Mouse (Mus musculus) MEL (cell line): ENCODE measurements at regions not wholly inside any gene's neighbourhood (a gene's known extent, or its start where the extent isn't known, plus 50 kb on each side); places are given as distances from the start of the nearest gene placed in this dataset.

ENCODE experiments used
- DNase-seq: peaks from one replicate; pipeline ENCODE4 v3.0.0; 2011; ENCODE audit warnings: low read depth, low spot score
- H3K27ac ChIP-seq: 2 replicates; pipeline ENCODE4 v1.5.1; 2012; ENCODE audit warnings: low read depth, mild to moderate bottlenecking, control low read depth, low read length, moderate library complexity; ENCODE audit not compliant: control insufficient read depth
- H3K27me3 ChIP-seq, 2 experiments: fragments of 150-350 bp in 1 of 2; sonication (generic) in 1 of 2; 2 replicates each; pipeline ENCODE4 v1.6.1; 2012; ENCODE audit warnings: low read length in 2 of 2, mild to moderate bottlenecking in 2 of 2, improper control_type of control experiment in 1 of 2, moderate library complexity in 1 of 2; ENCODE audit not compliant: insufficient read depth in 2 of 2, control insufficient read depth in 1 of 2
- H3K36me3 ChIP-seq, 2 experiments: 2 replicates each; pipeline ENCODE4 v1.6.1; 2012 to 2014; ENCODE audit warnings: low read length in 2 of 2, improper control_type of control experiment in 1 of 2, inconsistent platforms in 1 of 2, mild to moderate bottlenecking in 1 of 2; ENCODE audit not compliant: insufficient read depth in 2 of 2, control insufficient read depth in 1 of 2
- H3K4me1 ChIP-seq, 2 experiments: fragments of 150-350 bp in 1 of 2; sonication (generic) in 1 of 2; 2 replicates each; pipeline ENCODE4 v1.6.1; 2012; ENCODE audit warnings: low read length in 2 of 2, improper control_type of control experiment in 1 of 2, mild to moderate bottlenecking in 1 of 2; ENCODE audit not compliant: insufficient read depth in 2 of 2, control insufficient read depth in 1 of 2
- H3K4me3 ChIP-seq, 2 experiments: fragments of 150-350 bp in 1 of 2; sonication (generic) in 1 of 2; 2 replicates each; pipeline ENCODE4 v1.5.1; 2012; ENCODE audit warnings: low read depth in 2 of 2, low read length in 2 of 2, mild to moderate bottlenecking in 2 of 2, moderate library complexity in 2 of 2, control low read depth in 1 of 2, improper control_type of control experiment in 1 of 2; ENCODE audit not compliant: control insufficient read depth in 1 of 2, insufficient read depth in 1 of 2
- H3K79me2 ChIP-seq: 2 replicates; pipeline ENCODE4 v1.6.1; 2012; ENCODE audit warnings: mild to moderate bottlenecking, low read length, moderate library complexity; ENCODE audit not compliant: control insufficient read depth, poor library complexity, insufficient read depth
- H3K9ac ChIP-seq: 2 replicates; pipeline ENCODE4 v1.6.1; 2012; ENCODE audit warnings: low read depth, mild to moderate bottlenecking, control low read depth, low read length, moderate library complexity; ENCODE audit not compliant: control insufficient read depth, poor library complexity, severe bottlenecking
- H3K9me3 ChIP-seq: fragments of 150-350 bp; sonication (generic); replicated peaks from 2 replicates; pipeline ENCODE4 v1.6.1; 2012; ENCODE audit warnings: mild to moderate bottlenecking, low read length, improper control_type of control experiment, moderate library complexity; ENCODE audit not compliant: insufficient read depth
- CHD1 ChIP-seq: IDR thresholded peaks from 2 replicates; pipeline ENCODE4 v1.6.1; 2012; ENCODE audit warnings: low read depth, mild to moderate bottlenecking, inconsistent platforms, low read length, improper control_type of control experiment
- CHD2 ChIP-seq: IDR thresholded peaks from 2 replicates; pipeline ENCODE4 v1.6.1; 2011; ENCODE audit warnings: low read length, improper control_type of control experiment
- EP300 ChIP-seq, 2 experiments: IDR thresholded peaks; 2 replicates each; pipeline ENCODE4 v1.6.1; 2011; ENCODE audit warnings: improper control_type of control experiment in 2 of 2, low read length in 2 of 2, low read depth in 1 of 2, mild to moderate bottlenecking in 1 of 2
- GABPA ChIP-seq: IDR thresholded peaks from 2 replicates; pipeline ENCODE4 v1.6.1; 2012; ENCODE audit warnings: low read depth, mild to moderate bottlenecking, inconsistent platforms, low read length, improper control_type of control experiment, moderate library complexity
- GATA1 ChIP-seq: IDR thresholded peaks from 2 replicates; pipeline ENCODE4 v1.6.1; 2011; ENCODE audit warnings: low read depth, low read length, improper control_type of control experiment
- KAT2A ChIP-seq: conservative IDR thresholded peaks from 2 replicates; pipeline ENCODE4 v1.6.1; 2012; ENCODE audit warnings: low read depth, low read length, improper control_type of control experiment, inconsistent platforms
- MAZ ChIP-seq: IDR thresholded peaks from 2 replicates; pipeline ENCODE4 v1.6.1; 2012; ENCODE audit warnings: low read depth, mild to moderate bottlenecking, inconsistent platforms, low read length, improper control_type of control experiment
- MEF2A ChIP-seq: IDR thresholded peaks from 2 replicates; pipeline ENCODE4 v1.6.1; 2014; ENCODE audit warnings: low read depth, mild to moderate bottlenecking, inconsistent platforms, low read length, improper control_type of control experiment; ENCODE audit not compliant: poor library complexity, insufficient replicate concordance, severe bottlenecking; ENCODE audit errors: extremely low read depth
- MXI1 ChIP-seq: IDR thresholded peaks from 2 replicates; pipeline ENCODE4 v1.6.1; 2011; ENCODE audit warnings: mild to moderate bottlenecking, low read depth, low read length, improper control_type of control experiment
- MYB ChIP-seq: IDR thresholded peaks from 2 replicates; pipeline ENCODE4 v1.6.1; 2011; ENCODE audit warnings: mild to moderate bottlenecking, low read depth, low read length, improper control_type of control experiment
- MYC ChIP-seq: IDR thresholded peaks from 2 replicates; pipeline ENCODE4 v1.6.1; 2011; ENCODE audit warnings: low read depth, mild to moderate bottlenecking, low read length, improper control_type of control experiment, moderate library complexity
- NELFE ChIP-seq: IDR thresholded peaks from 2 replicates; pipeline ENCODE4 v1.6.1; 2011; ENCODE audit warnings: low read depth, low read length, improper control_type of control experiment
- NRF1 ChIP-seq: IDR thresholded peaks from 2 replicates; pipeline ENCODE4 v1.6.1; 2014; ENCODE audit warnings: low read depth, mild to moderate bottlenecking, inconsistent platforms, low read length, improper control_type of control experiment, moderate library complexity; ENCODE audit not compliant: poor library complexity, insufficient read depth, severe bottlenecking
- POLR2AphosphoS5 ChIP-seq: IDR thresholded peaks from 2 replicates; pipeline ENCODE4 v1.6.1; 2012; ENCODE audit warnings: low read depth, borderline replicate concordance, mild to moderate bottlenecking, inconsistent platforms, low read length, moderate library complexity, mixed read lengths
- RAD21 ChIP-seq: IDR thresholded peaks from 2 replicates; pipeline ENCODE4 v1.6.1; 2011; ENCODE audit warnings: mild to moderate bottlenecking, low read depth, low read length, improper control_type of control experiment
- RCOR1 ChIP-seq: IDR thresholded peaks from 2 replicates; pipeline ENCODE4 v1.6.1; 2012; ENCODE audit warnings: low read depth, mild to moderate bottlenecking, inconsistent platforms, low read length, improper control_type of control experiment
- SIN3A ChIP-seq: IDR thresholded peaks from 2 replicates; pipeline ENCODE4 v1.6.1; 2012; ENCODE audit warnings: low read length, improper control_type of control experiment, inconsistent platforms
- SMC3 ChIP-seq: IDR thresholded peaks from 2 replicates; pipeline ENCODE4 v1.6.1; 2011; ENCODE audit warnings: low read depth, low read length, improper control_type of control experiment
- TAL1 ChIP-seq: IDR thresholded peaks from 2 replicates; pipeline ENCODE4 v1.6.1; 2012; ENCODE audit warnings: mild to moderate bottlenecking, inconsistent platforms, low read length, moderate library complexity, mixed read lengths
- TCF12 ChIP-seq: IDR thresholded peaks from 2 replicates; pipeline ENCODE4 v1.6.1; 2014; ENCODE audit warnings: low read depth, mild to moderate bottlenecking, inconsistent platforms, low read length, improper control_type of control experiment, moderate library complexity
- USF2 ChIP-seq, 2 experiments: IDR thresholded peaks; 2 replicates each; pipeline ENCODE4 v1.6.1; 2011 to 2012; ENCODE audit warnings: improper control_type of control experiment in 2 of 2, low read length in 2 of 2, borderline replicate concordance in 1 of 2, inconsistent platforms in 1 of 2, low read depth in 1 of 2, mild to moderate bottlenecking in 1 of 2; ENCODE audit not compliant: insufficient read depth in 1 of 2
- ZKSCAN1 ChIP-seq: IDR thresholded peaks from 2 replicates; pipeline ENCODE4 v1.6.1; 2012; ENCODE audit warnings: low read depth, mild to moderate bottlenecking, inconsistent platforms, low read length, improper control_type of control experiment, moderate library complexity
- ZMIZ1 ChIP-seq: IDR thresholded peaks from 2 replicates; pipeline ENCODE4 v1.6.1; 2012; ENCODE audit warnings: low read depth, mild to moderate bottlenecking, inconsistent platforms, low read length, improper control_type of control experiment, moderate library complexity

- no peaks in the 10 kb centered on the region for H3K9me3 ChIP-seq
- TF ChIP-seq ZKSCAN1 (no peak), NELFE (no peak), RAD21 (no peak), MEF2A (no peak), CHD1 (no peak), POLR2AphosphoS5 (no peak), GABPA (no peak), KAT2A (no peak), MAZ (no peak), NRF1 (no peak), SIN3A (no peak), GATA1 (no peak)
- TF ChIP-seq, all 39 proteins: peak for 0
- H3K27ac ChIP-seq: no peak overlapping the region
- DNase-seq: no peak
- no peak overlapping the region for H3K9ac ChIP-seq
- H3K4me1 ChIP-seq: no peaks in the 10 kb centered on the region
- H3K4me3 ChIP-seq: no peak overlapping the region
- peaks cover 6 to 11% of the 10 kb centered on the region in 2 experiments for H3K27me3 ChIP-seq
- no peaks in the 10 kb centered on the region for H3K79me2 ChIP-seq
- H3K36me3 ChIP-seq: no peaks in the 10 kb centered on the region
These were observed 88.5 kb upstream of the Ercc6l2 start for GRCm38 (mm10) chr13:63726509-63726908.

GRCm38 (mm10) chr13:63735739-63736138 is 79.3 kb upstream of the Ercc6l2 start:
- no peak for DNase-seq

GRCm38 (mm10) chr13:63741879-63742278 is 73.2 kb upstream of the Ercc6l2 start:
- H3K4me3 ChIP-seq: no peak overlapping the region
- H3K9me3 ChIP-seq: no peaks in the 10 kb centered on the region
- no peak overlapping the region for H3K27ac ChIP-seq
- no peak overlapping the region for H3K9ac ChIP-seq
- no peaks in the 10 kb centered on the region for H3K79me2 ChIP-seq
- H3K27me3 ChIP-seq: peaks cover 2 to 3% of the 10 kb centered on the region in 2 experiments; a peak in 2 of 4 replicates
- H3K36me3 ChIP-seq: no peaks in the 10 kb centered on the region
- DNase-seq: no peak
- TF ChIP-seq MEF2A (no peak), MAZ (no peak), GATA1 (no peak), GABPA (no peak), ZMIZ1 (no peak), KAT2A (no peak), POLR2AphosphoS5 (no peak), NELFE (no peak), CHD2 (no peak), SIN3A (no peak), MYB (no peak), TAL1 (no peak), MYC (no peak), EP300 (IDR thresholded peaks at IDR 0.05; ENCODE audit: low read depth in 1 of 2, low read length in 2 of 2) (no peak), TCF12 (no peak), USF2 (IDR thresholded peaks at IDR 0.05; ENCODE audit: borderline replicate concordance in 1 of 2, insufficient read depth in 1 of 2, low read depth in 1 of 2, low read length in 2 of 2) (no peak)
- no peaks in the 10 kb centered on the region for H3K4me1 ChIP-seq

More at GRCm38 (mm10) chr13:63735739-63736138, 79.3 kb upstream of the Ercc6l2 start:
- Histone ChIP-seq H3K36me3 (no peaks in the 10 kb centered on the region), H3K27ac (no peak overlapping the region), H3K4me3 (no peak overlapping the region), H3K9ac (no peak overlapping the region), H3K27me3 (peaks cover 14 to 17% of the 10 kb centered on the region in 2 experiments), H3K4me1 (no peaks in the 10 kb centered on the region), H3K79me2 (no peaks in the 10 kb centered on the region), H3K9me3 (no peaks in the 10 kb centered on the region)
- TF ChIP-seq ZKSCAN1: no peak
- TF ChIP-seq RCOR1: no peak
- no peak for TF ChIP-seq MXI1
- no peak for TF ChIP-seq USF2 (IDR thresholded peaks at IDR 0.05; ENCODE audit: borderline replicate concordance in 1 of 2, insufficient read depth in 1 of 2, low read depth in 1 of 2, low read length in 2 of 2)
- TF ChIP-seq SMC3: no peak
- no peak for TF ChIP-seq NELFE
